Mouse (Mus musculus) urinary bladder, adult 18-20 months (tissue): ENCODE results near the gene Stk17b.
"Not testable (repeated sequence)": the region's sequence is repeated elsewhere in the genome, so short reads cannot be mapped to it uniquely, and the experiment has no call there.

Experiments used
- DNase-seq, 2 experiments: peaks; one replicate each; pipeline ENCODE4 v3.0.0; 2022; ENCODE audit warnings: low spot score in 2 of 2, mixed read lengths in 2 of 2

The Stk17b gene

GRCm38 (mm10) chr1:53728489-53729225 is 56.4 kb downstream of the Stk17b start:
- no peak for DNase-seq

- DNase-seq, result no peak
These were observed 58.1 kb downstream of the Stk17b start for GRCm38 (mm10) chr1:53726883-53727282.

- no peak for DNase-seq
These were observed 63.7 kb downstream of the Stk17b start for GRCm38 (mm10) chr1:53721353-53721752.

DNA sequence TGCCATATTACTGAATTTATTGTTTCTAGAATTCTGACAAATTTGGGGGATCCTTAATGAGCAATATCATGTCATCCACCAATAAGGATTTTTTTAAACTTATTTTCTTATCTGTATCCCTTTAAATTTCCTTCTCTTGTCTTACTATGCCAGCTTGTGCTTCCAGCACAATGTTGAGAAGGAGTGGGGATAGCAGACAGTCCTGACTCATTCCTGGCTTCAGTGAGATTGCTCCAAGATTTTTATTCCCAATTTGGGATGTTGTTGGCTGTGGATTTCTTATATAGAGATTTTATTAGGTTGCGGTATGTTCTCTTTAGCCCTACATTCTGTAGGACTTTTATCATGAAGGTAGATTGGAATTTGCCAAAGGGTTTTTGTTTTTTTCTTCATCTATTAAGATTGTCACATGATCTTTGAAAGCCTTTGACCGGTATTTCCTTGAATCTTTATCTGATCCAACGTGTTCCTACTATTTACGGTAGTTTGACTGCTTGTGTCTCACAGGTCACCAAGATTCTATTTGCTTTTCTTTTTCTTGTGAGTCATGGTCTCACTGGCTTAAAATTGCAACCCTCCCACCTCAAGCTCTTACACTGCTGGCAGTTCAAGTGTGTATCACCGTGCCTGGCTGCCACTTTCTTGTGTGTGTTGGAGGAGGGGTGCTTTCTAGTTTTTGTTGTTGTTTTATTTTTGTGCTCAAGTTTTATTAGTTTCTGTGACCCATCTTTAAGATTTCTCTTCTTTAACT is 64.2 kb downstream of the Stk17b start:
- peak in 1 of 2 experiments; percentile 36 for DNase-seq

DNA sequence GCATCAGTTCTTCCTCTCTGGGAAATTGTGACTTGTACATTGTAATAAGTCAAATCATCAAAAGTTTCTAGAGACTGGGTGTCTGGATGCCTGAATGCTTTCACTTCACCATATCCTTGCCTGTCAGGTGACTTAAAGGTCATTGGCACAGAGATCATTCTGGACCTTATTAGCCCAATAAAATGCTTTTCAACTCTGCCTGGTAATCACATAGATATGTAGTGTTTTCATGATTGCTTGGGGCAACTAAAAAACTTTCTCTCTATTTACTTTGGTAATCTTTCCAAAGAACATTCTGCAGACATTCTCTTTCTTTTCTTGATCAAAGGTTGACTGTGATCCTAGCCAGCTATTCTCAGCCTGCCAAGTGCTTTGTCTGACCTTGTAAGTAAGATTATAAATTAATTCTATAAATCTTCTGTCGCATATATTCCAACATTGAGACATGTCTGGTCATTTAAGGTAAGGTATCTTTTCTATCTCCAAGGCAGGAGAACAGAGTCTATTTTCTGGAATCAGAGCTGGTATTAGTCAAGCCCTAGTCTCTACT is 69.0 kb downstream of the Stk17b start:
- no peak for DNase-seq

DNA sequence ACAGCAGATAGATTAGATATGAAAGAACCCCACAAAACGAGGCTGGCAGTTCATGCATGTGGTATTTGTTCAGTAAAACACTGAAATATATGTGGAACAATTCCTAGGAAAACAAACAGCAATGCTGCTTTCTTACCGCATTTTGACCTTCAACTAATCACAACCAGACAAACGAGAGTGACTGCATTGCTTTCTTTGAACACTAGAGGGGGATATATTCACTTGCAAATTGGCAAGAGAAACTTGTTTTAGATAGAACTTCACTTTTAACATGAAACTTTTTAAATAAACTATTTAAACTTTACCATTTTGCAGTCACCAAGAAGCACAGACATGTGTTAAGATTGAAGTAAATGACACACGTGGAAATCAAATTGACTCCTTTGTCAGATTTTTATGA is 69.6 kb downstream of the Stk17b start:
- no peak for DNase-seq

GRCm38 (mm10) chr1:53713383-53713782 is 71.6 kb downstream of the Stk17b start:
- not testable (repeated sequence) for DNase-seq

DNA sequence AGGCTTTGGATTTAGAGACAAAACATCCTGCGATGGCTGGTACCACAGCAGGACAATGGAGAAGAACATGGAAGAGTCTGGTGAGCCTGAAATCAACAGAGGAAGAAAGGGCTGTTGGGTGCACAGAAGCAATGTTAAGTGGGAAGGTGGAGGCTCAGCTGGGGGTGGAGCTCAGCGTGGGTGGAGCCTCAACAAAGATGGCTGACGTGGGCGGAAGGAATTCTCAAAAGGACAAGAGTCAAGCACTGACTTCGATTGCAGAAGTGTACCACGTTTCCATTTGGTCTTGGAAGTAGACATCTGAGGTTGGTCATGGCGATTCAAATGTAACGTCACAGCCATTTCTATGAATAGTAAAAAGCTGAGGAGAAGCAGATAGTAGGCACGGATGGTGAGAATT is 74.0 kb downstream of the Stk17b start:
- DNase-seq, result no peak

- not testable (repeated sequence) for DNase-seq
These were observed 75.4 kb downstream of the Stk17b start for GRCm38 (mm10) chr1:53709602-53710001.

DNA sequence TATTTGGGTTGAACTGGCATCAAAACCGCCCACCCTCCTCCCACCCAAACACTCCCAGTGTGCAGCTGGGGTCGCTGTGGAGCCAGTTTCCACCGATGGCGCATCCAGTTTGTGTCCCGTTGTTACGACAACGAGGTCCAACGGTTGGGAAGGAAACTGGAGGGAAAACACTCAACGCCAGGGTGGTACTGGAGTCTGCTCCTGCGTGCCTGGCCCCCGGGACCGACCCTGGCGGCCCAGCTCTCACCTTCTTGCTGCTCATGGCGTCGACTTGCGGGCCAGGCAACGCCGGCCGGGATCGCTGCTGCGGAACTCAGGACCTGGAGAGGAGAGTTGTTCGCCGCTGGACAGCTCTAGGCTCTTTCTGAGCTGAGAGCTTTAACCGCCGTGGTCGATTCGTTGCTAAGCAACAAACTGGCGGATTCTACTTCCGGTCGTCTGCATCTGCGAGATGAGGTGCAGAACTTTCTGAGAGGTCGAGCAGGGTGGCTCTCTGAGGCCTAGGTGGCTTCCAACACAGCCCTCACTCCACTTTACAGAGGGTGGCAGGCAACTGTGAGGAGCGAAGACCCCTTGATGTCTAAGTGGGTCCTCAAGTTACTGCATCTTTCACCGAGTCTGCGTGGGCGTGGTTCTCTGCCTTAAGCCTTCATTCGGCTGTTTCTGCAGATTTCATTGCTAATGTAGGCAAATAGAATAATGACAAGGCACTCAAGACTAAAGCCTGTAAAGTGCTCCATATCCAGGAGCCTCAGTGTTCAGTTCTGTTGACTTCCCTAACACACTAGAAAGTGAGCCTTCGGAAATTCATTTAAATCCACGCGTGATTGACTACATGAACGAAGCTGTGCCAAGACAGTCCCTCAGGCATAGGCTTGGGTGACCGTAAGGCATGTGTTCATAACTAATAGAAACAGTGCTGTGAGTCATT is 78.3 kb downstream of the Stk17b start, which contains the start of gene Dnah7a:
Gene Dnah7a (minus strand): TSS at position 354 of the 931 bp plus-strand sequence.
- DNase-seq, result no peak
